Mouse (Mus musculus) heart, adult 11 months (tissue): ENCODE measurements around the gene Pbld1.

ENCODE experiments used
- DNase-seq: peaks from one replicate; pipeline ENCODE4 v3.0.0; 2022

Gene Pbld1

DNA sequence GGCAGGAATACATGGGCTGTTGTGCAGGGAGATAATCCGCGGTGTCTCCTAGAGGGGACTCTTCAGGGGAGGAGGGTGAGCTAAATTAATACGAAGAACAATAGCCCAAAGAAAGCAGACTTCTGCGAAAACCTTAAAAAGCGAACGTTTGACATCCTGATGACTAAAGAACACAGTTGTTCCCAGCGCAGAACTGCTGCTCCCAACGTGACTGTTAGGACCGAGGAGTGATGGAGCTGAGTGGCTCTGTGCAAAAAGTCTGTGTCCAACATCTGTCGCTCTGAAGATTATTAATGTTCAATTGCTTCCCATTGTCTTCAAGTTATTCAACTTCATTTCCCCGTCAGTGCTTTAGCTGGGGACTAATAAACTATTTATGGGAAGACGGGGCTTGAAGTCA is 38.2 kb downstream of the Pbld1 start:
- DNase-seq = no peak

DNA sequence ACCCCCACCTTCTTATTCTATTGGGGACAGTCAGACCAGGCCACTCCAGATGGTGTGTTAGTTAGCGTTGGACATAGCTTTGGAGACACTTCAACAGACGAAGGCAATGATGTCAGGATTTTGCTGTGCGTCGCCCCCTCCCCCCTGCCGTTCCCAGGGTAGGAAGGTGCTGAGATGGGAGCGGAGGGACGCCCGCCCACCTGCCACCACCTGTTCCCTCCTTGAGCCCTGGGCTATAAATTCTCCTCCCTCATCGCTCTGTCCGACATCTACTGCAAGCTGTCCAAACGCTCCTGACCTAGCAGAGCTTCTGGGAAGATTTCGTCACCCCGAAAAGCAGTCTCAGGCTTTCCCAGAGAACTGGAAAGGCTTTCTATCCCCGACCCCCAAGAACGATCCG is 39.6 kb downstream of the Pbld1 start, which contains the start of gene Atoh7:
Gene Atoh7 (plus strand): TSS at position 131 of the 400 bp plus-strand sequence.
- peak; percentile 88 for DNase-seq

DNA sequence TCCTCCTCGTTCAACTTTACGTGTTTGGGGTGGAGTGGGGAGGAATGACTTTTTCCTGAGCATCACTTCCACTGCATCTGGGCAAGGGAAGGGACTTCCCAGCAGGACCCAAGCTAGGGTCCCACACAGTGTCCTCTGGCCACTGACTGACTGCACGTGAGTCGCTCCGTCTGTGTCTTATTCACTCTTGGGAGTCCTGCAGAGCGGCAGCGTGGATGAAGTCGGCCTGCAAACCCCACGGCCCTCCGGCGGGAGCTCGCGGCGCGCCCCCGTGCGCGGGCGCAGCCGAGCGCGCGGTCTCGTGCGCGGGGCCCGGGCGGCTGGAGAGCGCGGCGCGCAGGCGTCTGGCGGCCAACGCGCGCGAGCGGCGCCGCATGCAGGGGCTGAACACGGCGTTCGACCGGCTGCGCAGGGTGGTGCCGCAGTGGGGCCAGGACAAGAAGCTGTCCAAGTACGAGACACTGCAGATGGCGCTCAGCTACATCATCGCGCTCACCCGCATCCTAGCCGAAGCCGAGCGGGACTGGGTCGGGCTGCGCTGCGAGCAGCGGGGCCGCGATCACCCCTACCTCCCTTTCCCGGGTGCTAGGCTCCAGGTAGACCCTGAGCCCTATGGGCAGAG is 40.1 kb downstream of the Pbld1 start:
- DNase-seq = peak; percentile 90

DNA sequence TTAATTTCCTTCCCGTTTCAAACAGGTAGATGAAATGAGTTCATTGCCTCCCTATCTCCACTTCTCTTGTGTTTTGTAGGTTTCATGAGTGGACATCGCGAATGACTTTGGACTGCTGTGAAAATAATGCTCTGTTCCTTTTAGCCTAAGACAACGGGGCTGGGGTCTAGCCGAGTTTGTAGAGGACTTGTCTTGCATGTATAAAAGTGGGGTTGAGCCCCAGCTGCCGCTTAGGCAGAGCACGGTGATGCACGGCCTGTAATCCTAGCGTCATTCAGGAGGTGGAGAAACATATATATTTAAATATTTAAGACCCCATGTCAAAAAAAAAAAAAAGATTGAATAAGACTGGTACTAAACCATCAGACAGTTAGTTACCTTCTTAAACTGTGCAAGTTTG is 40.7 kb downstream of the Pbld1 start:
- no peak for DNase-seq

DNA sequence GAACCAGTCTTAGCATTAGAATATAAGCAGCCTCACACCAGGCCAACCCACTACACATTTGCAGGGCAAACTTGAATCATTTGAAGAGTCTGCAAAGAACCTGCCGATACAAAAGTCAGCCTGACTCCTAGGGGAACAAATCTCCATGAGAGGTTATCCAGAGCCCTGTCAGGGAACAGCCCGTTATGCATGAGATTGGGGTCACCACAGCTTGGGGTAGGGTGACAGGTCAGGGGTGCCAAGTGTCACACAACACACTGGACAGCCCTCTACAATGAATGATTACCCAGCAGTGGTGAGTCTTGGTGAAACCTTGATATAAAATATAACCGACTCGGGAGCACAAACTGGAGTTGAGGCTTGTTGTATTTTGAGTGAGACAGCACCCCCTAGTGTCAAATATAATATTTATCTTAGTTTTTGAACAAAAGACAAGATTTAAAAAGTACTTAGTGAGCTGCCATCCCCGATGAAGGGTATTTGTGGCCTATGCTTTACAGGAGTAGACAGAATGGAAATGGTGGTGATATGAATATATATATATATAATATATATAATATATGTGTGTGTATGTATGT is 53.2 kb downstream of the Pbld1 start:
- peak; percentile 59 for DNase-seq

DNA sequence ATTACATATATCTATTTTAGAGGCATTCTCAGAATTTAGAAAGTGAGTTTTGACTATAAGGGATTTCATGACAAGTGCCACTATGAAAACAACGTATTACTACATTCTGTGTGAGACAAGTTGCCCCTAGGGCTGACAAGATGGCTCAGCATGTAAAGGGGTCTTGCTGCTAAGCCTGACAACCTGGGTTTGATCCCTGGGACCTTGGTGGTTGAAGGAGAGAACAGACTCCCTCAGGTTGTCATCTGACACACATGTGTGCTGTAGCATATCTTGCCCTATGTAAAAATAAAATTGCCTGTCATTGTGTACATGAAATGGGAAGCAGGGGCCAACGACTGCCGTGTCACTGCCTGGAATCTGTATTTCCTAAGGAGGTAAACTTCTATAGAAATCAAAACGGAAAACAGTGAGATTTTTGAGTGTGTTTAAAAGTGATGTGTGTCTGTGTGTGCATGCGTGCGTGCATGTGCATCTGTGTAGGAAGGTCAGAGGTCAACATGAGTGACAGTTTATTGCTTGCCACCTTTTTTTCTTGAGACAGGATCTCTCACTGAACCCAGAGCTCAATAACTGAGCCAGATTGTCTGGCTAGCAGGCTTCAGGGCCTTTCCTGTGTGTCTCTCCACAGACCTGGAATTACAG is 53.9 kb downstream of the Pbld1 start:
- DNase-seq = peak; percentile 66

DNA sequence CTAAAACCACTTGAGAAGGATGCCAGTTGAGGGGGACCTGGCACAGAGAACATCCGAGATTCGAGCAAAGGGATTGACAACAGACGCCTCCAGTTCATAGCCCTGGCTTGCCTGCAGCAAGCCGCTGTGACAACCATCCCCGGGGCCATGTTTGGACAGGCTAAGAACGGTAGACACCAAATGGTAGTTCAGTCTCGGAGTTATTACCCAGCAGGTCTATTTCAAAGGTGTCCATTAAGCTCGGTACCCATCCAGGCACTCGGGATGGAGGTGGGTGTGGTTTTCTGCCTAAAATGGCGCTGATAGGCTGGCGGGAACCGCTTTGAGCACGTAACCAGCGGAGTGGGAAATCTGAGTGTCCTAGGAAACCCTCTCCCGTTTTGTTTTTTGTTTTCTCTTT is 55.9 kb downstream of the Pbld1 start:
- DNase-seq = peak; percentile 68

DNA sequence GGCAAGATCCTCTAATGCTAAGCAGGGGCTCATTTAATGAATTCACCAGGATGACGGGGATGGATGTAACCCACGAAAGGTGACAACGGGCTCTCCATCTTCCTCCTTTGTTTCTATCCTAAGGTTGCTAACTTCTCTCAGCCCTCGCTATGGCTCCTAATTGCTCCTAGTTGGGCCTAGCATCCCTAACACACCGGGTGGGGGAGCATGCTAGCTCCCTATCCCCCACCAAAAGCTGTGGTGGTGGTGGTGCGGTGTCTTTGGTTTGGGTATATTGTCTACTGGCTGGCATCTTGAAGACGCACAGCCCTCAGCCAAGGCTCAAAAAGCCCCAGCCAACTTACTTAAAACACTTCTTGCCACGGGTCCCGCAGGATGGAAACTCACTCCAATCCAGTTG is 56.4 kb downstream of the Pbld1 start:
- DNase-seq = peak; percentile 80

DNA sequence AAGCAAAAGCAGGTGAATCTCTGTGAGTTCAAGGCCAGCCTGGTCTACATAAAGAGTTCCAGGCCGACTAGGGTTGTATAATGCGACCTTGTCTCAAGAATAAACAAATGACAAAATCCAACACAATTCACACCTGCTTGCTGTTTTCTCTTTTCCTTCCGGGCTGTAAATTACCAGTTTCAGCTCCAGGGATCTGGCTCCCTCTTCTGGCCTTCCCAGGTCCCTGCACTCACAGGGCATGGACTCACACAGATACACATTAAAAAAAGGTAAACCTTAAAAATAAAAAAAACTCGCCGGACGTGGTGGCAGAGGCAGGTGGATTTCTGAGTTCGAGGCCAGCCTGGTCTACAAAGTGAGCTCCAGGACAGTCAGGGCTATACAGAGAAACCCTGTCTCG is 57.6 kb downstream of the Pbld1 start:
- DNase-seq = no peak

DNA sequence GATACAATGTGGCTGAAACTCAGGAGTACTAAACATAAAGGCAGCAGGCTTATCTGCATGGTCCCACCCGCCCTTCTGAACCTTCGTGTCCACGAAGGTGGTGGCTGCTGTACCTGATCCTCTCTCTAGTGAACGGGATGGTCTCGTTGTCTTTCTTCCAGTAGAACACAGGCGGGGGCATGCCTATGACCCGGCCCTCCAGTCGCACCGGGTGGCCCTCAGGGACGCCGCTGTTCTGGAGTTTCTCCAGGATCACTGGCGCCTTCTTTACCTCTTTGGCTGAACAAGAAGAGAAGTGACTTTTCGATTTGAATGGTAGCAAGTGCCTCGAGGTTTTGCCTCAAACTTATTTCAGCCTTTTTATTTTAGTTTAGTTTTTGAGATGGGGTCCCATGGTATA is 60.0 kb downstream of the Pbld1 start:
- DNase-seq = peak; percentile 82

DNA sequence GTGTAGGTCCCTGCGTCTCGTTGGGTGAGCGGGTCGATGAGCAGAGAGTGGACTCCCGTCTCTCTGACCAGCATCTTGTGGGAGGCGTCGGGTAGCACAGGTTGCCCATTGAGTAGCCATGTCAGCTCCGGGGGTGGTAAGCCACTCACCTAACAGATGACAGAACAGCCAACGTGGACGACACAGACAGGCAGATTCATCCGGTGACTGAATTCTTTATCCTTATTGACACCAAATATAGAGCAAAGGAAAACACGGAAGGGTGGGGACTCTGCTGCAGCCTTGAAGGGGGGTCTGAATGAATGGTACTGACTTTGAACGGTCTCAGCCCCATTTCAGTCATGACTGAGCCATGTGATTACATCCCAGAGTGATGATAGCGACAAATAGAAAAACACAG is 62.0 kb downstream of the Pbld1 start:
- peak; percentile 82 for DNase-seq

DNA sequence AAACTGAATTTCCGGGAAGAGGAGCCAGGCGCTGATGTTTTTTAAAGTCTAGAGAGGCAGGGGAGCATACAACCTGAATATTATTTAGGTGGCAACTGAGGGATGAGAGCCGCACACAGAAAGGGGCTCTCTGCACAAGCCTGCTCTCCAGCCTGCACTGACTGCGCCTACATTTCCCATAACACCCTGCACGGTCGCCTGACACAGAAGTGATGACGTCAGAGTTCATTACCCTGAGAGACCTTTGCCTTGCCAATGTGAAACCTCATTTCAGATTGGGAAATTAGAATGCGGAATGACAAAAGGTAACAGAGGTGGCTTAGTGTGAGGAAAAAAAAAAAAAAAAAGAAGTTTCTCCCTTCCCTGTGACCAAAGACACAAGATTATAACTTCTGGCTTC is 62.6 kb downstream of the Pbld1 start:
- peak; percentile 90 for DNase-seq

DNA sequence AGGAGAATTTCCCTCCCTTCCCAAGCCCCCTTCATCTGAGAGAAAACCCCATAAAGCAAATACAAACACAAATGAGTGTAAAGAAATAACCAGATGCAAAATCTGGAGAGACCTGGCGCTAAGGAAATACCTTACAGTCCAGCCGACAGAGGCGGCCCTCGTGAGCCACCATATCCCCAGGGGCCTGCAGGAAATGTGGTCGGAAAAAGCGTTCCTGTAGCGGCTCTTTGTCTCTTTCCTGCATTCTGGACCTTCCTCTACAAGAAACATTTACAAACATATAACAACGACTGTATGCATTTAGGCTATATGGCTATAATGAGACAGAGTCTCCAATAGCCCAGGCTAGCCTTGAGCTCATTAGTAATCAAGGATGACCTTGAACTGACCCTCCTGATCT is 63.2 kb downstream of the Pbld1 start:
- peak; percentile 61 for DNase-seq

DNA sequence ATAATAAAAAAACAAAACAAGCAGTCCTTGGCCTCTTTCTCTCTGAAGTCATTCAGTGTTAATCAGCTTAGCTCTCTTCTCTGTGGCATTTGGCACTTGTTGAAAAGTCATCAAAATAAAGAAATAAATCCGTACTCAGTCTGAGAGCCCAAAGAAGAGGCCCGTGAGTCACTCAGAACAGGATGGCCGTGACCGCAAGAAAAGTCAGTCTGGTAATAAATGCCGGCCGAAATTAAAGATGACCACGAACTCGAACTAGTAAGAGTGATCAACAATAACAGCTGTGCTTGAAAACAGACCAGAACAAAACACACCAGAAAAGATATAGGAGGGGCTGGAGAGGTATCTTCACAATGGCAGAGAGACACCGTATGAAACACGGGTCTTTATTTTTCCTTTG is 64.1 kb downstream of the Pbld1 start:
- DNase-seq = peak; percentile 19

DNA sequence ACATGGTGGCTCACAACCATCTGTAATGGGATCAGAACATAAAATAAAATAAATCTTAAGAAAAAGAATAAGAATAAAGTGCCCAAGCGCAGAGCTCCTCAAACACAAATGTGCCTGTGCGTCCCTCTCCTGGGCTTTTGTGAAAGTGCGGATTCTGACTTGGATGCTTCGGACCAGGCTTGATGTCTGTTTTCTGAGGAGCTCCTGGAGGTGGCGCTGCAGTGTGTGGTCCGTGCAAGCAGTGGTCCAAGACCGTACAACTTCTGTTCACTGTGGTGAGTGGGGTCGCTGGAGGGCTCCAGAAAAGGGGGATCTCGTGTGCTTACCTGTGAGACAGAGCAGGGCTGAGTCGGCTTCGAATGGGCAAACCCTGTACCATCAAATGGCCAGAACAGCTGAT is 65.4 kb downstream of the Pbld1 start:
- peak; percentile 43 for DNase-seq

DNA sequence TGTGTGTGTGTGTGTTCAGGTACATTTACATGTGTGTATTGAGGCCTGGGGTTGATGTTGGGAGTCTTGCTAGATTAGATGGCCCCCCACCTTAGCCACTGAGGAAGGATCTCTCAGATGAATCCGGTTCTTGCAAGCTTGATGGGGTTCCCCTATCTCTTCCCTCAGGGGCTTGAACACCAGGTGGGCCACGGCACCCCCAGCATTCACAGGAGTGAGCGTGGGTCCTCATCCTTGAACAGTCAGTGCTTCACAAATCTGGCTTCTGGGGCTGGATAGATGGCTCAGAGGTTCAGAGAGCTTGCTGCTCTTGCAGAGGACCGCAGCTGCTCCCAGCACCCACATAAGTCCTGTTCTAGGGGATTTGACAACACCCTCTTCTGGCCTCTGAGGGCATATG is 66.2 kb downstream of the Pbld1 start:
- peak; percentile 68 for DNase-seq

DNA sequence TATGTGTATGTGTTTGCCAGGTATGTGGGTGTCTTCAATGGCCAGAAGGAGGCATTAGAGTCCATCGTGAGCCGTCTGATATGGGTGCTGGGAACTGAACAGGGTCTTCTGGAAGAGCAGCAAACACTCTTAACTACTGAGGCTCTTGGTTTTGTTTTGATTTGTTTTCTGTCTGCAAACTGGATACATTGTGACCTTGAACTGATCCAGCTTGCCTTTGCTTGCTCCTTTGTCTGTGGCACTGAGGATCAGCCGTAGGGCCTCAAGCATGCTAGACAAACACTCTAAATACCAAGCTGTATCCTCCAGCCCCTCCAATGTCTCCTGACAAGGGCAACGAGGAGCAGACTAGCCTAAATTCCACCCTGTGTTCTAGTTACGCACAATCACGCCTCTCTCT is 67.2 kb downstream of the Pbld1 start:
- DNase-seq = peak; percentile 74
